Mouse (Mus musculus) retina, postnatal 1 day (tissue): ENCODE results near the gene Herc6.
"Not testable (repeated sequence)": the region's sequence is repeated elsewhere in the genome, so short reads cannot be mapped to it uniquely, and the experiment has no call there.

Source experiments
- DNase-seq: peaks from one replicate; pipeline ENCODE4 v3.0.0-alpha.2; 2012

Herc6 gene

GRCm38 (mm10) chr6:57580881-57581548, at the start of gene Herc6:
TSS of gene Herc6 (plus strand) at chr6:57581000.
- peak; percentile 81 for DNase-seq

GRCm38 (mm10) chr6:57531011-57531410, 49.8 kb upstream of the Herc6 start:
- DNase-seq = no peak

GRCm38 (mm10) chr6:57531441-57531840, 49.4 kb upstream of the Herc6 start:
- DNase-seq = no peak

GRCm38 (mm10) chr6:57532022-57532421, 48.8 kb upstream of the Herc6 start:
- DNase-seq = peak; percentile 51

- no peak for DNase-seq
These were observed 47.4 kb upstream of the Herc6 start for GRCm38 (mm10) chr6:57533410-57533809.

- DNase-seq = no peak
These were observed 46.6 kb upstream of the Herc6 start for GRCm38 (mm10) chr6:57534231-57534610.

GRCm38 (mm10) chr6:57534611-57535286, 46.1 kb upstream of the Herc6 start:
- DNase-seq = peak; percentile 70

GRCm38 (mm10) chr6:57535386-57535936, 45.3 kb upstream of the Herc6 start, which contains the start of gene Ppm1k:
TSS of gene Ppm1k (minus strand) at chr6:57535468.
- peak; percentile 99 for DNase-seq

GRCm38 (mm10) chr6:57535971-57536669, 44.7 kb upstream of the Herc6 start:
- no peak for DNase-seq

GRCm38 (mm10) chr6:57537887-57538286, 42.9 kb upstream of the Herc6 start:
- DNase-seq = no peak

GRCm38 (mm10) chr6:57540950-57541498, 39.8 kb upstream of the Herc6 start:
- DNase-seq = no peak

- DNase-seq = no peak
These were observed 39.0 kb upstream of the Herc6 start for GRCm38 (mm10) chr6:57541737-57542335.

- DNase-seq = not testable (repeated sequence)
These were observed 37.2 kb upstream of the Herc6 start for GRCm38 (mm10) chr6:57543591-57543990.

- DNase-seq = no peak
These were observed 35.9 kb upstream of the Herc6 start for GRCm38 (mm10) chr6:57544866-57545265.

GRCm38 (mm10) chr6:57551211-57551796, 29.5 kb upstream of the Herc6 start:
- no peak for DNase-seq

GRCm38 (mm10) chr6:57557796-57558317, 22.9 kb upstream of the Herc6 start:
- no peak for DNase-seq

- DNase-seq = no peak
These were observed 17.3 kb upstream of the Herc6 start for GRCm38 (mm10) chr6:57563454-57563853.

GRCm38 (mm10) chr6:57565452-57565851, 15.3 kb upstream of the Herc6 start:
- no peak for DNase-seq

GRCm38 (mm10) chr6:57567630-57568029, 13.2 kb upstream of the Herc6 start:
- DNase-seq = no peak

- peak; percentile 76 for DNase-seq
These were observed 10.4 kb upstream of the Herc6 start for GRCm38 (mm10) chr6:57570170-57570974.

GRCm38 (mm10) chr6:57571587-57571986, 9.2 kb upstream of the Herc6 start:
- DNase-seq = no peak
